Mouse (Mus musculus) liver, embryonic 16.5 days (tissue): ENCODE data around the gene Hdac4. TPM values are rescaled to one million over a fixed set of nuclear protein-coding genes. Genes with fewer than 3 reads are reported as not detected.

Source experiments
- ATAC-seq: fragments of 200-750 bp; cut with Nextera tagmentation; 2 replicates; pipeline ENCODE4 v1.8.0; 2017; ENCODE audit warnings: low read depth, mild to moderate bottlenecking, moderate number of reproducible peaks, moderate library complexity
- H3K27ac ChIP-seq: fragments of 300-500 bp; sonication (generic); 2 replicates; pipeline ENCODE4 v1.5.1; 2014; ENCODE audit warnings: mild to moderate bottlenecking, low read length
- H3K27me3 ChIP-seq: fragments of 300-500 bp; sonication (generic); 2 replicates; pipeline ENCODE4 v1.6.1; 2014; ENCODE audit warnings: low read depth, low read length, mixed read lengths; ENCODE audit not compliant: control insufficient read depth, insufficient read depth
- H3K36me3 ChIP-seq: fragments of 300-500 bp; sonication (generic); 2 replicates; pipeline ENCODE4 v1.6.1; 2014; ENCODE audit warnings: mild to moderate bottlenecking; ENCODE audit not compliant: control insufficient read depth, insufficient read depth
- H3K4me1 ChIP-seq: fragments of 300-500 bp; sonication (generic); 2 replicates; pipeline ENCODE4 v1.6.1; 2014; ENCODE audit warnings: low read depth, low read length, mixed read lengths; ENCODE audit not compliant: control insufficient read depth
- H3K4me2 ChIP-seq: fragments of 300-500 bp; sonication (generic); 2 replicates; pipeline ENCODE4 v1.6.1; 2014; ENCODE audit warnings: low read depth, low read length, mixed read lengths
- H3K4me3 ChIP-seq: fragments of 300-500 bp; sonication (generic); 2 replicates; pipeline ENCODE4 v1.5.1; 2014; ENCODE audit warnings: low read depth, mild to moderate bottlenecking, low read length
- H3K9ac ChIP-seq: fragments of 300-500 bp; sonication (generic); 2 replicates; pipeline ENCODE4 v1.6.1; 2014; ENCODE audit warnings: low read depth, low read length
- H3K9me3 ChIP-seq: fragments of 300-500 bp; sonication (generic); replicated peaks from 2 replicates; pipeline ENCODE4 v1.6.1; 2016; ENCODE audit warnings: low read length; ENCODE audit not compliant: control insufficient read depth
- WGBS: fragments of 180-500 bp; shearing (Covaris S2); extraction: QIAGEN DNeasy Blood & Tissue Kit; methylation state at CpG from one replicate; pipeline ENCODE4 v1.1.7; 2014; ENCODE audit not compliant: insufficient replicate concordance; 5-methylcytosine and 5-hydroxymethylcytosine counted together
- polyA plus RNA-seq: library from polyadenylated mRNA; unstranded; fragments of >200 nt; fragmentation: Nextera tagmentation; extraction: Ambion mirVana; gene quantifications from 2 replicates; pipeline ENCODE4 v1.2.1, GENCODE M21; 2015

Hdac4 gene
- polyA plus RNA-seq, 1 experiment from 2014 or later: 3.3 TPM

DNA sequence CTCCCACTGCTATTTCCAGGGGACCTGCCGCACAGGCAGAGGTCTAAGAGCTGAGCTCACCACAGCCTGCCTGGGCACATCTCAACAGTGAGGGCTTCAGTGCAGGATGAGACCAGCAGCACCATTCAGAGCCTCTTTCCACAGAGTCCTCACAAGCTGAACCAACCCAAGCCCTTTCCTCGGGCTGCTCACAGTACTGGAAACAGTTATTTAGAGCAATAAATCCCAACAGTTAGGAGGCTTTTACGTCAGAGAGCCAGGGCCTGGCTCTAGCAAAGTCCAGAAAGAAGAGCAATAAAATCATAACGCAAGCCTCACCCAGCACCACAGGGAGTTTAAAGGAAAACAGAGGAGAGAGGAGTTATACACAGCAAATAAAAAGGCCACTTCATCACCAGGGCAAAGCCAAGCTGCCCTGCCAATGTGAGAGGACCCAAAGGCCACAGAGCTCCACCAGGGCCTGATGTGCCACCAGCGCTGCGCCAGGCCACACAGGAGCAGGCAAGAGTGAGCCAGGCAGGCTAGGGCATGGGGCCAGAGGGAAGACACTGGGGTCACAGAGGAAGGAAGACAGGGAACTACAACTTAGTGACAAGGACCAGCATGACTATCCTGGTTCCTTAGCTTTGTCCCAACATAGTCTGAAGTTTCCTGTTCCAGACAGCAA, 50.5 kb downstream of the Hdac4 start:
- Histone ChIP-seq H3K4me3 (no peak overlapping the region), H3K9me3 (no peaks in the 10 kb centered on the region), H3K27ac (no peak overlapping the region), H3K9ac (no peak overlapping the region), H3K4me2 (no peak overlapping the region), H3K27me3 (no peaks in the 10 kb centered on the region), H3K36me3 (no peaks in the 10 kb centered on the region), H3K4me1 (no peaks in the 10 kb centered on the region)
- ATAC-seq: no peak
- WGBS: 68% methylated on average over 6 of the region's 6 CpGs

DNA sequence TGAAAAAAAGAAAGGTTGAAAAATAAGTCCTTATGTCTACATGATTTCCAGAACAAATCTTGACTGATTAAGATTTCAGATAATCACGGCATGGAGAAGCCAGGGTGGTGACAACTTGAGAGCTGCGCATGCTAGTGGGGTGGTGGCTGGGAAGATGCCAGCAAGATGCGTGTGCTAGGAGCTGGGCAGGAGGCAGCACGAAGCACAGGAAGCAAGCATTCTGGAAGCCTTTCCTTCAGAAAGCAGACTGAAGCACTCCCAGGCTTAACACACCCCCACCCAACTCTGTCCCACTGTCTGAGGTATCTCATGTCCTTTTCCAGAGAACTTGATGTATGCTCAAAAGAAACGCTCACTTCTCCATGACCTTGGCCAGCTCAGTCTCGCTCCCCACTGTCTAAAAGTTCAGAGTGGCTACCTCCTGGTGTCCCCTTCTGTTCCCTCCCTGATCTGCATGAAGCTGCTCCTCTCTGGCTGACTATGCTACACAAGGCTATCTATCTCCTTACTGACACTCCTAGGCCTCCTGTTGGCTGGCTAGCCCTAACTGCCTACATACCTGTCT, 52.1 kb downstream of the Hdac4 start:
- Histone ChIP-seq H3K27me3 (no peaks in the 10 kb centered on the region), H3K4me1 (no peaks in the 10 kb centered on the region), H3K4me3 (no peak overlapping the region), H3K4me2 (no peak overlapping the region), H3K9ac (no peak overlapping the region), H3K36me3 (no peaks in the 10 kb centered on the region), H3K9me3 (no peaks in the 10 kb centered on the region), H3K27ac (no peak overlapping the region)
- 63% methylated on average over 6 of the region's 6 CpGs for WGBS
- ATAC-seq: no peak

GRCm38 (mm10) chr1:92142793-92143192, 52.7 kb downstream of the Hdac4 start:
- H3K4me1 ChIP-seq: no peaks in the 10 kb centered on the region
- 73% methylated on average over 4 of the region's 4 CpGs for WGBS
- H3K4me3 ChIP-seq: no peak overlapping the region
- no peak overlapping the region for H3K9ac ChIP-seq
- H3K36me3 ChIP-seq: no peaks in the 10 kb centered on the region
- H3K27ac ChIP-seq: no peak overlapping the region
- H3K27me3 ChIP-seq: no peaks in the 10 kb centered on the region
- no peaks in the 10 kb centered on the region for H3K9me3 ChIP-seq
- H3K4me2 ChIP-seq: no peak overlapping the region
- ATAC-seq: no peak

DNA sequence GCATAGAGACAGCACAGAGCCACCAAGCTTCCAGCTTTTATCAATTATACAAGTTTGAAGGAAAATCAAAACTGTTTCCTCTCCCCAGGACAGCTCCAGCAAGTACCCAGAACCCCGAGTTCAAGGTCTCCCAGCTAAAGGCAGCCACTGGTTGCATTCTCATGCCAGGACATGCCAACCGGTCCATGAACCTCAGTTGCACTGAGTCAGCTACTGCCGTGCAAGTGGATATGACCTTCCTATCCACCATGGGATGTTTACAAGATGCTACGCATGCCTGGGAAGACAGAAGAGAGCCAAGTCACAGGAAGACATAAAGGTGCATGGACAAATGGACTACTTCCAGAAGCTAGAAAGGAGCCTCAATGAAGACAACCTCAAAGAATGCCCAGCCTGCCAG, 56.5 kb downstream of the Hdac4 start:
- H3K36me3 ChIP-seq: no peaks in the 10 kb centered on the region
- no peak overlapping the region for H3K9ac ChIP-seq
- H3K4me1 ChIP-seq: no peaks in the 10 kb centered on the region
- H3K4me2 ChIP-seq: no peak overlapping the region
- H3K27ac ChIP-seq: no peak overlapping the region
- WGBS: 78% methylated on average over 4 of the region's 4 CpGs
- ATAC-seq: no peak
- H3K9me3 ChIP-seq: no peaks in the 10 kb centered on the region
- no peaks in the 10 kb centered on the region for H3K27me3 ChIP-seq
- no peak overlapping the region for H3K4me3 ChIP-seq

- H3K9ac ChIP-seq: no peak overlapping the region
- no peak overlapping the region for H3K4me2 ChIP-seq
- 63% methylated on average over 2 of the region's 2 CpGs for WGBS
- no peak overlapping the region for H3K27ac ChIP-seq
- no peaks in the 10 kb centered on the region for H3K27me3 ChIP-seq
- peak; percentile 27; the same call in 1 of the 2 replicates for ATAC-seq
- no peaks in the 10 kb centered on the region for H3K9me3 ChIP-seq
- no peak overlapping the region for H3K4me3 ChIP-seq
- no peaks in the 10 kb centered on the region for H3K36me3 ChIP-seq
- H3K4me1 ChIP-seq: no peaks in the 10 kb centered on the region
Observed at GRCm38 (mm10) chr1:92137136-92137848, 58.2 kb downstream of the Hdac4 start.

DNA sequence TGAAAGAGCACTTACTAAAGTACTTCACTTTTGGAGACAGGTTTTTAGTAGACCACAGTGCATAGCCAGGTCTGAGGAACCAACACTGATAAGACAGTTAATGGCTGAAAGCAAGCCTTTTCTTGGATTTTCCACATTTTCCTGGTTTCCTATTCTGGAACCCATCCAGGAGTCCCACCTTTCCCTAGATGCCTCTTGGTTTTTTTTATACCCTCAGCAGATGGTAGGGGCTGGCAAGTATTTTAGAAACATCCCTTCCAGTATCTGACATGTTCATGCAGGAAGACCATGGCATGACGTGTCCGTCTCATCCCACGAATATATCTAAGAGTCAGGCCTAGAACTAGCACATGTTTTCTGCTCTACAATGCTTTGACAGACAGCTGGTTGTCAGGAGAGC, 59.1 kb downstream of the Hdac4 start:
- Histone ChIP-seq H3K4me1 (no peaks in the 10 kb centered on the region), H3K36me3 (no peaks in the 10 kb centered on the region), H3K9ac (no peak overlapping the region), H3K4me3 (no peak overlapping the region), H3K4me2 (no peak overlapping the region), H3K9me3 (no peaks in the 10 kb centered on the region), H3K27ac (no peak overlapping the region), H3K27me3 (no peaks in the 10 kb centered on the region)
- ATAC-seq: no peak
- 72% methylated on average over 3 of the region's 3 CpGs for WGBS

- no peak overlapping the region for H3K4me3 ChIP-seq
- peaks cover 2% of the 10 kb centered on the region; the same call in 1 of the 2 replicates for H3K4me1 ChIP-seq
- no peak overlapping the region for H3K4me2 ChIP-seq
- H3K27me3 ChIP-seq: no peaks in the 10 kb centered on the region
- H3K36me3 ChIP-seq: no peaks in the 10 kb centered on the region
- no peak overlapping the region for H3K27ac ChIP-seq
- WGBS: 26% methylated on average over 2 of the region's 2 CpGs
- no peaks in the 10 kb centered on the region for H3K9me3 ChIP-seq
- ATAC-seq: no peak
- H3K9ac ChIP-seq: no peak overlapping the region
Observed at GRCm38 (mm10) chr1:92132181-92132580, 63.3 kb downstream of the Hdac4 start.

DNA sequence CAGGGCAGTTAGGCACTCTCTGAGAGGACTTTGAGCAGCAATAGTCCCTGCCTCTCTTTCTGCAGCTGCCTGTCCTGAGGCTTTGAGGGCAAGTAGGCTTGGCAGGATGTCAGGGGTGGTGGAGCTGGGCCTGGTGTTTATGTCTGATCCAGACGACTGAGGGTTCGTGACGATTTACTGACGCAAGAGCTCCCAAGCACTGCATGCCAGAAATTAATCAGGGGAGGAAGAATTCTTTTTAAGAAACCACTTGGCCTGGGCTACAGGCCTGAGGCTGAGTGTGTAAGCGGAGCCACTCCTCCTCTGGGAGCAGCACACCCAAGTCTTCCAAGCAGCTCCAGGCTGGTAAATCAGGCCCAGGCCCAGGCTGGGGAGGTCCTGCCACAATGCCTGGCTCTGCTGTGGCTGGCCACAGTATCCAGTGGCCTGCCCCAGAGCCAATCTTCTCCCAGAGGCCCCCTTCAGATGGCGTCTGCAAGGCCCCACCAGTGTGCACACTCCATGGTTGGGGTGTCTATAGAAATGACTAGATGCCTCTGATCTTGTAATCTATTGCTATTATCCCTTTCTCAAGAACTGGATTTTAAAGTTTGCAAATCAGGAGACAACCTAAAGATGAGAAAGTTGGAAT, 64.9 kb downstream of the Hdac4 start:
- no peak overlapping the region for H3K4me3 ChIP-seq
- no peaks in the 10 kb centered on the region for H3K9me3 ChIP-seq
- peak; percentile 32; the same call in 1 of the 2 replicates for ATAC-seq
- no peak overlapping the region for H3K27ac ChIP-seq
- no peak overlapping the region for H3K9ac ChIP-seq
- H3K36me3 ChIP-seq: no peaks in the 10 kb centered on the region
- no peaks in the 10 kb centered on the region for H3K27me3 ChIP-seq
- 69% methylated on average over 6 of the region's 6 CpGs for WGBS
- H3K4me1 ChIP-seq: peaks cover 2% of the 10 kb centered on the region; the same call in 1 of the 2 replicates
- H3K4me2 ChIP-seq: no peak overlapping the region

GRCm38 (mm10) chr1:92129751-92130150, 65.7 kb downstream of the Hdac4 start:
- no peaks in the 10 kb centered on the region for H3K36me3 ChIP-seq
- H3K27me3 ChIP-seq: no peaks in the 10 kb centered on the region
- no peak overlapping the region for H3K27ac ChIP-seq
- no peaks in the 10 kb centered on the region for H3K9me3 ChIP-seq
- H3K9ac ChIP-seq: no peak overlapping the region
- WGBS: 38% methylated on average over 3 of the region's 3 CpGs
- no peak overlapping the region for H3K4me2 ChIP-seq
- ATAC-seq: peak; percentile 30; the same call in 1 of the 2 replicates
- peaks cover 2% of the 10 kb centered on the region; the same call in 1 of the 2 replicates for H3K4me1 ChIP-seq
- no peak overlapping the region for H3K4me3 ChIP-seq
